ENCODE assay signal across 8 mouse cellular contexts in the genomic region with DNA sequence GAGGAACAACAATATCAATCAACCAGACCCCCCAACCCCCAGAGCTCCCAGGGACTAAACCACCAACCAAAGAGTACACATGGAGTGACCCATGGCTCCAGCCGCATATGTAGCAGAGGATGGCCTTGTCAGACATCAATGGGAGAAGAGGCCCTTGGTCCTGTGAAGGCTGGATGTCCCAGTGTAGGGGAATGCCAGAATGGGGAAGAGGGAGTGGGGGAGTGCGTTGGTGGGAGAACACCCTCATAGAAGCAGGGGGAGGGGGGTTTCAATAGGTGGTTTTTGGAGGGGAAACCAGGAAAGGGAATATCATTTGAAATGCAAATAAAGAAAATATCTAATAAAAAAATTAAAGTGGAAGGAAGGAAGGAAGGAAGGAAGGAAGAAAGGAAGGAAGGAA. TPM values are rescaled to one million over a fixed set of nuclear protein-coding genes. Genes with fewer than 3 reads are reported as not detected.
DNase-seq lines count a peak whose midpoint lies in the region; ATAC-seq and TF ChIP-seq lines count a peak whose summit lies in the region.
"Not testable (repeated sequence)": the region's sequence is repeated elsewhere in the genome, so short reads cannot be mapped to it uniquely, and the experiment has no call there.

No protein-coding gene starts in this region.

- H3K36me3 ChIP-seq in CH12.LX (replicated peaks in 1 of 2; ENCODE audit: control insufficient read depth in 1 of 2, insufficient read depth in 1 of 2, low read length in 1 of 2); forebrain, embryonic 14.5 days (ENCODE audit: control insufficient read depth, insufficient read depth, low read length); heart, embryonic 15.5 days; intestine, embryonic 14.5 days (ENCODE audit: control insufficient read depth, insufficient read depth, low read length); limb, embryonic 12.5 days; lung, embryonic 15.5 days; midbrain, embryonic 13.5 days; stomach, embryonic 15.5 days: not testable (repeated sequence)

- H3K4me3 ChIP-seq in CH12.LX (replicated peaks in 1 of 3; ENCODE audit: low read depth in 2 of 3, low read length in 2 of 3, poor library complexity in 1 of 3); forebrain, embryonic 14.5 days (ENCODE audit: low read depth, low read length); heart, embryonic 15.5 days; intestine, embryonic 14.5 days (ENCODE audit: low read depth, low read length); limb, embryonic 12.5 days (replicated peaks); lung, embryonic 15.5 days; midbrain, embryonic 13.5 days (replicated peaks); stomach, embryonic 15.5 days (replicated peaks): not testable (repeated sequence)

- ATAC-seq in forebrain, embryonic 14.5 days: 0 out of 2 replicates have a peak, but pooled peaks have one; percentile 48
- ATAC-seq in heart, embryonic 15.5 days (replicated peaks; ENCODE audit: insufficient number of reproducible peaks, insufficient read depth, low FRiP score, low read depth); intestine, embryonic 14.5 days (replicated peaks; ENCODE audit: low FRiP score, low TSS enrichment, low read depth); limb, embryonic 12.5 days (ENCODE audit: insufficient number of reproducible peaks, insufficient read depth, low FRiP score, low TSS enrichment, low read depth); lung, embryonic 15.5 days (ENCODE audit: borderline replicate concordance, extremely low read depth, low FRiP score, low TSS enrichment); stomach, embryonic 15.5 days (ENCODE audit: insufficient read depth, low FRiP score, low read depth): not testable (repeated sequence)
- ATAC-seq in midbrain, embryonic 13.5 days: peak; percentile 37; the same call in 1 of the 2 replicates

- 85% methylated on average over 2 of the region's 2 CpGs for WGBS in forebrain, embryonic 14.5 days
- 72% methylated on average over 2 of the region's 2 CpGs for WGBS in heart, embryonic 15.5 days
- 88% methylated on average over 2 of the region's 2 CpGs for WGBS in intestine, embryonic 14.5 days
- WGBS in limb, embryonic 12.5 days: 78% methylated on average over 2 of the region's 2 CpGs
- WGBS in lung, embryonic 15.5 days: 58% methylated on average over 2 of the region's 2 CpGs
- 69% methylated on average over 2 of the region's 2 CpGs for WGBS in midbrain, embryonic 13.5 days
- 77% methylated on average over 2 of the region's 2 CpGs for WGBS in stomach, embryonic 15.5 days

- not testable (repeated sequence) for H3K27ac ChIP-seq in CH12.LX (ENCODE audit: insufficient read depth, low read depth); forebrain, embryonic 14.5 days (ENCODE audit: low read depth, low read length); heart, embryonic 15.5 days; intestine, embryonic 14.5 days (ENCODE audit: low read depth); limb, embryonic 12.5 days; lung, embryonic 15.5 days; midbrain, embryonic 13.5 days; stomach, embryonic 15.5 days

- TF ChIP-seq POLR2A in CH12.LX (IDR thresholded peaks at IDR 0.05; ENCODE audit: low read depth, low read length): not testable (repeated sequence)

- not testable (repeated sequence) for H3K9ac ChIP-seq in CH12.LX (ENCODE audit: insufficient read depth, low read depth); forebrain, embryonic 14.5 days (ENCODE audit: low read length); heart, embryonic 15.5 days; intestine, embryonic 14.5 days (ENCODE audit: low read length); limb, embryonic 12.5 days (replicated peaks); lung, embryonic 15.5 days; midbrain, embryonic 13.5 days (replicated peaks); stomach, embryonic 15.5 days

- not testable (repeated sequence) for H3K9me3 ChIP-seq in CH12.LX (replicated peaks; ENCODE audit: low read length); forebrain, embryonic 14.5 days (replicated peaks; ENCODE audit: control insufficient read depth, low read length); heart, embryonic 15.5 days (replicated peaks); intestine, embryonic 14.5 days (ENCODE audit: control insufficient read depth, low read length); limb, embryonic 12.5 days; lung, embryonic 15.5 days; midbrain, embryonic 13.5 days; stomach, embryonic 15.5 days

- dilution Hi-C loops in CH12.LX (cut with MboI; ENCODE audit: extremely low pct_ligation_motif_present, extremely low pct_unique_long_range_greater_than_20kb, low sequenced_read_pairs): not testable (repeated sequence)

- H3K4me1 ChIP-seq in CH12.LX (ENCODE audit: control insufficient read depth in 1 of 2, insufficient read depth in 2 of 2): peaks cover 0 to 11% of the 10 kb centered on the region in 2 experiments; a peak in 2 of 4 replicates
- H3K4me1 ChIP-seq in forebrain, embryonic 14.5 days (ENCODE audit: control insufficient read depth, insufficient read depth, low read length); intestine, embryonic 14.5 days (replicated peaks; ENCODE audit: control insufficient read depth, insufficient read depth, low read length); limb, embryonic 12.5 days (replicated peaks); lung, embryonic 15.5 days; midbrain, embryonic 13.5 days (replicated peaks); stomach, embryonic 15.5 days: not testable (repeated sequence)
- peaks cover 10% of the 10 kb centered on the region for H3K4me1 ChIP-seq in heart, embryonic 15.5 days (replicated peaks)

- H3K79me2 ChIP-seq in CH12.LX (replicated peaks; ENCODE audit: control insufficient read depth, extremely low read depth, insufficient read depth, poor library complexity, severe bottlenecking): not testable (repeated sequence)

- not testable (repeated sequence) for H3K27me3 ChIP-seq in CH12.LX (replicated peaks); forebrain, embryonic 14.5 days (replicated peaks; ENCODE audit: control insufficient read depth, insufficient read depth, low read length); heart, embryonic 15.5 days; intestine, embryonic 14.5 days (replicated peaks; ENCODE audit: control insufficient read depth, insufficient read depth, low read length); limb, embryonic 12.5 days; lung, embryonic 15.5 days; midbrain, embryonic 13.5 days; stomach, embryonic 15.5 days (replicated peaks)

- H3K4me2 ChIP-seq in CH12.LX (ENCODE audit: insufficient read depth, low read depth, poor library complexity, severe bottlenecking): peak overlapping the region; percentile 44; the same call in 1 of the 2 replicates
- H3K4me2 ChIP-seq in forebrain, embryonic 14.5 days (ENCODE audit: low read length); midbrain, embryonic 13.5 days (replicated peaks): not testable (repeated sequence)
- peak overlapping the region; percentile 47 for H3K4me2 ChIP-seq in heart, embryonic 15.5 days
- H3K4me2 ChIP-seq in intestine, embryonic 14.5 days (ENCODE audit: low read length): peak overlapping the region; percentile 29; the same call in 1 of the 2 replicates
- peak overlapping the region; percentile 27; the same call in 1 of the 2 replicates for H3K4me2 ChIP-seq in limb, embryonic 12.5 days
- peak overlapping the region; percentile 38; the same call in 1 of the 2 replicates for H3K4me2 ChIP-seq in lung, embryonic 15.5 days
- H3K4me2 ChIP-seq in stomach, embryonic 15.5 days: peak overlapping the region; percentile 37; the same call in 1 of the 2 replicates

- not testable (repeated sequence) for TF ChIP-seq CTCF in CH12.LX (conservative IDR thresholded peaks at IDR 0.05 in 1 of 2, IDR thresholded peaks at IDR 0.05 in 1 of 2; ENCODE audit: low read depth in 2 of 2, low read length in 2 of 2)

- TF ChIP-seq EP300 in CH12.LX (IDR thresholded peaks at IDR 0.05; ENCODE audit: low read length): not testable (repeated sequence)

- TF ChIP-seq RAD21 in CH12.LX (IDR thresholded peaks at IDR 0.05; ENCODE audit: low read depth, low read length): not testable (repeated sequence)

- in situ Hi-C loops in CH12.LX (cut with MboI; ENCODE audit: low pct_ligation_motif_present, low pct_unique_long_range_greater_than_20kb, low sequenced_read_pairs): loop anchor here (10.0 kb wide), 1 partner anchor 161 kb away; no protein-coding TSS in a partner anchor

- DNase-seq in CH12.LX (ENCODE audit: extremely low read depth); forebrain, embryonic 14.5 days (ENCODE audit: low spot score); intestine, embryonic 14.5 days (ENCODE audit: low spot score): not testable (repeated sequence)

RNA-seq across cellular contexts. Expression of gene Mtmr2, which starts 32.3 kb away (rescaled TPM):
- 19.7 and 25.7 TPM in 2 replicates for total RNA-seq in CH12.LX (2012; rRNA removed)
- total RNA-seq in CH12.LX (2014; rRNA removed): 42.6 and 51.0 TPM in 2 replicates
- 34.7 and 35.0 TPM in 2 replicates for polyA plus RNA-seq in CH12.LX (2012; ENCODE audit: insufficient read length, low read depth)
- polyA plus RNA-seq in forebrain, embryonic 14.5 days (2014; fragmentation: Nextera tagmentation; extraction: Ambion mirVana): 57.5 and 64.7 TPM in 2 replicates
- 42.7 and 49.0 TPM in 2 replicates for polyA plus RNA-seq in heart, embryonic 15.5 days (2015; fragmentation: Nextera tagmentation; extraction: Ambion mirVana)
- polyA plus RNA-seq in intestine, embryonic 14.5 days (2014; fragmentation: Nextera tagmentation; extraction: Ambion mirVana): 78.8 and 86.5 TPM in 2 replicates
- 86.7 and 90.1 TPM in 2 replicates for polyA plus RNA-seq in limb, embryonic 12.5 days (2016; fragmentation: Nextera tagmentation; extraction: Ambion mirVana)
- polyA plus RNA-seq in lung, embryonic 15.5 days (2015; fragmentation: Nextera tagmentation; extraction: Ambion mirVana): 86.9 and 91.8 TPM in 2 replicates
- 62.0 and 68.9 TPM in 2 replicates for polyA plus RNA-seq in midbrain, embryonic 13.5 days (2015; fragmentation: Nextera tagmentation; extraction: Ambion mirVana)
- 67.3 and 73.1 TPM in 2 replicates for polyA plus RNA-seq in stomach, embryonic 15.5 days (2015; fragmentation: Nextera tagmentation; extraction: Ambion mirVana)
